In the genomic region with DNA sequence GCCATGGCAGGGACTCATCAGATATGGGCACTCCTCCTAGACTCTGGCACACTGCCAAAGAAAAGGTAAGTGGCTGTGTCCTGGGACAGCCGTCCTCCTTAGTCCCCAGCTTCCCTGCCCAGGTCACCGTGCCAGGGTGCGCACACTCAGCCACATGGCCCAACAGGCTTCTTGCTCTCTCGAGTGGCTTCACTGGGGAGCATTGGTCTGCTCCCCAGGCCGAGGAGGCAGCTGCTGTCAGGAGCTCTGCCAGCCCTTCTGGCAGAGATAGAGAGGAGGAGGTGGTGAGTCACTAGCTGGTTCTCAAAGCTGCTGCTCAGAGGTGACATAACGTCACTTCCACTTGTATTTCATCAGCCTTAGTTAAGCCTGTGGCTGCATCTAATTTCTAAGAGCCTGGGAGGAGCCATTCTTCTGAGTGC, we compare ENCODE assay signal across 8 mouse cellular contexts. TPM values are rescaled to one million over a fixed set of nuclear protein-coding genes. Genes with fewer than 3 reads are reported as not detected.
DNase-seq lines count a peak whose midpoint lies in the region; ATAC-seq and TF ChIP-seq lines count a peak whose summit lies in the region.

No protein-coding gene starts in this region.

- H3K27me3 ChIP-seq in forebrain, postnatal 0 days (ENCODE audit: insufficient read depth, low read length): no peaks in the 10 kb centered on the region
- no peaks in the 10 kb centered on the region for H3K27me3 ChIP-seq in forebrain, embryonic 12.5 days

- no peaks in the 10 kb centered on the region for H3K9me3 ChIP-seq in forebrain, postnatal 0 days (ENCODE audit: low read length)
- no peaks in the 10 kb centered on the region for H3K9me3 ChIP-seq in forebrain, embryonic 12.5 days

- H3K4me3 ChIP-seq in forebrain, postnatal 0 days (ENCODE audit: low read depth, low read length): no peak overlapping the region
- no peak overlapping the region for H3K4me3 ChIP-seq in forebrain, embryonic 12.5 days (replicated peaks)

- WGBS in forebrain, postnatal 0 days: 58% methylated on average over 6 of the region's 6 CpGs
- WGBS in forebrain, embryonic 12.5 days: 87% methylated on average over 6 of the region's 6 CpGs

- no peaks in the 10 kb centered on the region for H3K4me1 ChIP-seq in forebrain, postnatal 0 days (ENCODE audit: insufficient read depth)
- H3K4me1 ChIP-seq in forebrain, embryonic 12.5 days: no peaks in the 10 kb centered on the region

- TF ChIP-seq CTCF in forebrain, postnatal 0 days (IDR thresholded peaks at IDR 0.05; ENCODE audit: low read depth): no peak

- peak; percentile 75 for ATAC-seq in forebrain, postnatal 0 days
- ATAC-seq in forebrain, embryonic 12.5 days (ENCODE audit: low FRiP score): no peak
- ATAC-seq in megakaryocyte progenitor cell, adult 5-6 weeks (replicated peaks; ENCODE audit: poor library complexity): peak; percentile 72
- no peak for ATAC-seq in activated CD4-positive, CD25-positive, alpha-beta regulatory T cell, adult 4 months

- H3K9ac ChIP-seq in forebrain, postnatal 0 days: no peak overlapping the region
- no peak overlapping the region for H3K9ac ChIP-seq in forebrain, embryonic 12.5 days

- H3K4me2 ChIP-seq in forebrain, postnatal 0 days (ENCODE audit: low read depth): no peak overlapping the region
- no peak overlapping the region for H3K4me2 ChIP-seq in forebrain, embryonic 12.5 days

- H3K36me3 ChIP-seq in forebrain, postnatal 0 days (ENCODE audit: insufficient read depth): peaks cover 42% of the 10 kb centered on the region
- peaks cover 50% of the 10 kb centered on the region for H3K36me3 ChIP-seq in forebrain, embryonic 12.5 days (replicated peaks)

- no peak overlapping the region for H3K27ac ChIP-seq in forebrain, postnatal 0 days (ENCODE audit: low read depth, low read length)
- H3K27ac ChIP-seq in forebrain, embryonic 12.5 days: no peak overlapping the region

- peak; percentile 29 for DNase-seq in forebrain, postnatal 0 days
- peak; percentile 38 for DNase-seq in cerebellum, adult 11 months
- peak; percentile 74 for DNase-seq in gonadal fat pad, adult 2 months (ENCODE audit: low read depth)
- DNase-seq in layer of hippocampus, adult 9-11 months: peak; percentile 76
- DNase-seq in retina, embryonic 14.5 days (ENCODE audit: low spot score): no peak

RNA-seq across cellular contexts. Expression of a gene that starts 40.2 kb away (rescaled TPM):
- total RNA-seq in forebrain, postnatal 0 days (2014; rRNA removed): 11.5 and 13.7 TPM in 2 replicates
- polyA plus RNA-seq in forebrain, postnatal 0 days (2015; fragmentation: Nextera tagmentation; extraction: Ambion mirVana): 3.8 and 5.8 TPM in 2 replicates
- polyA plus RNA-seq in forebrain, embryonic 12.5 days (2016; fragmentation: Nextera tagmentation; extraction: Ambion mirVana): 17.7 and 18.1 TPM in 2 replicates
- polyA plus RNA-seq in gonadal fat pad, adult 2 months (2012; rRNA removed): 10.0 and 10.3 TPM in 2 replicates
- total RNA-seq in megakaryocyte progenitor cell, adult 5-6 weeks (2015): 11.1 and 11.9 TPM in 2 replicates
- total RNA-seq in megakaryocyte progenitor cell, adult 5-6 weeks (2017): 15.7 TPM in 2 replicates
- polyA plus RNA-seq in activated CD4-positive, CD25-positive, alpha-beta regulatory T cell, adult 4 months (2017; shearing (Covaris generic)): 1 to 10 TPM; 6.6 to 7.1 TPM

RNA-seq across cellular contexts. Expression of a gene that starts 40.2 kb away (rescaled TPM):
- 6.7 and 10.4 TPM in 2 replicates for total RNA-seq in forebrain, postnatal 0 days (2014; rRNA removed)
- polyA plus RNA-seq in forebrain, postnatal 0 days (2015; fragmentation: Nextera tagmentation; extraction: Ambion mirVana): 8.2 and 9.8 TPM in 2 replicates
- 16.3 and 17.8 TPM in 2 replicates for polyA plus RNA-seq in forebrain, embryonic 12.5 days (2016; fragmentation: Nextera tagmentation; extraction: Ambion mirVana)
- polyA plus RNA-seq in gonadal fat pad, adult 2 months (2012; rRNA removed): 8.0 and 8.3 TPM in 2 replicates
- total RNA-seq in megakaryocyte progenitor cell, adult 5-6 weeks (2015): 31.1 and 37.3 TPM in 2 replicates
- 21.2 and 25.6 TPM in 2 replicates for total RNA-seq in megakaryocyte progenitor cell, adult 5-6 weeks (2017)
- polyA plus RNA-seq in activated CD4-positive, CD25-positive, alpha-beta regulatory T cell, adult 4 months (2017; shearing (Covaris generic)): 1 to 10 TPM; 8.4 to 9.7 TPM

Comparison
In these comparisons a context has a peak if more than half of its experiments do, and no peak if none do; other contexts are left out.
1. ATAC-seq: peak in forebrain, postnatal 0 days (single experiment) and megakaryocyte progenitor cell, adult 5-6 weeks (single experiment); none in forebrain, embryonic 12.5 days (single experiment) and activated CD4-positive, CD25-positive, alpha-beta regulatory T cell, adult 4 months (single experiment).